Mouse (Mus musculus) liver, embryonic 11.5 days (tissue): Measurements from ENCODE around the gene Ptprn2. TPM values are rescaled to one million over a fixed set of nuclear protein-coding genes. Genes with fewer than 3 reads are reported as not detected.

Experiments used
- ATAC-seq: fragments of 200-750 bp; cut with Nextera tagmentation; replicated peaks from 2 replicates; pipeline ENCODE4 v1.8.0; 2017; ENCODE audit warnings: moderate number of reproducible peaks, mild to moderate bottlenecking, moderate TSS enrichment, moderate library complexity; ENCODE audit not compliant: low FRiP score
- DNase-seq: peaks from one replicate; pipeline ENCODE4 v3.0.0-alpha.2; 2017; ENCODE audit warnings: low spot score
- H3K27ac ChIP-seq: fragments of 300-500 bp; sonication (generic); 2 replicates; pipeline ENCODE4 v1.5.1; 2014; ENCODE audit warnings: mild to moderate bottlenecking, low read depth, low read length, control low read depth
- H3K27me3 ChIP-seq: fragments of 300-500 bp; sonication (generic); replicated peaks from 2 replicates; pipeline ENCODE4 v1.6.1; 2014; ENCODE audit warnings: low read length, mixed read lengths; ENCODE audit not compliant: control insufficient read depth, insufficient read depth
- H3K36me3 ChIP-seq: fragments of 300-500 bp; sonication (generic); 2 replicates; pipeline ENCODE4 v1.6.1; 2014; ENCODE audit warnings: mild to moderate bottlenecking, low read length, moderate library complexity, mixed read lengths; ENCODE audit not compliant: control insufficient read depth, insufficient read depth
- H3K4me1 ChIP-seq: fragments of 300-500 bp; sonication (generic); replicated peaks from 2 replicates; pipeline ENCODE4 v1.6.1; 2014; ENCODE audit warnings: low read length, mixed read lengths; ENCODE audit not compliant: control insufficient read depth, insufficient read depth
- H3K4me2 ChIP-seq: fragments of 300-500 bp; sonication (generic); 2 replicates; pipeline ENCODE4 v1.6.1; 2014; ENCODE audit warnings: mild to moderate bottlenecking, control low read depth, moderate library complexity
- H3K4me3 ChIP-seq: fragments of 300-500 bp; sonication (generic); 2 replicates; pipeline ENCODE4 v1.5.1; 2014; ENCODE audit warnings: low read depth, low read length, control low read depth
- H3K9ac ChIP-seq: fragments of 300-500 bp; sonication (generic); 2 replicates; pipeline ENCODE4 v1.6.1; 2014; ENCODE audit warnings: low read depth, low read length, control low read depth
- H3K9me3 ChIP-seq: fragments of 300-500 bp; sonication (generic); 2 replicates; pipeline ENCODE4 v1.6.1; 2016; ENCODE audit warnings: low read length, inconsistent platforms, mixed read lengths; ENCODE audit not compliant: control insufficient read depth
- WGBS: fragments of 180-500 bp; shearing (Covaris S2); extraction: QIAGEN DNeasy Blood & Tissue Kit; methylation state at CpG from one replicate; pipeline ENCODE4 v1.1.7; 2014; 5-methylcytosine and 5-hydroxymethylcytosine counted together
- polyA plus RNA-seq: library from polyadenylated mRNA; unstranded; fragments of >200 nt; fragmentation: Nextera tagmentation; extraction: Ambion mirVana; gene quantifications from 2 replicates; pipeline ENCODE4 v1.2.1, GENCODE M21; 2014

Ptprn2 gene
- polyA plus RNA-seq, 1 experiment from 2014 or later, result 0.11 TPM

DNA sequence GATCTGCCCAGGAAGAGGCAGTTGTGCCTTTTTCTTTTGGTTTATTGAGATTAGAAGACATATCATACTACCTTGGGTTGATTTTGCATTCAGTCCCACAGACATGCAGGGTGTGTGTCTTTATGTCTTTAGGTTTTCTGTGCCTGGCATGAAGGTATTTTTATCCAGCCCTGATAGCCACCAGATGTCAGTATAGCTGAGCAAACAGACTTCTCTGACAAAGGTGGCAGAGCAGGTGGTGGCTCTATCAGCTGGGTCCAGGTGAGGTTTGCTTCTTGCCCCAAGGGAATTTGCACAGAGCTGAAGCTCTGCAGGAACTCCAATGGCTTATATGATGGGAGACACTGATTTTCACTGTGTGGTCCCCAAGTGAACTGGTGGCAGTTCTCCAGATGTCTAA lies 161.3 kb downstream of the Ptprn2 start:
- no peak for ATAC-seq
- H3K27me3 ChIP-seq, result no peaks in the 10 kb centered on the region
- no peak overlapping the region for H3K27ac ChIP-seq
- H3K9ac ChIP-seq, result no peak overlapping the region
- no peak for DNase-seq
- no peaks in the 10 kb centered on the region for H3K9me3 ChIP-seq
- no peak overlapping the region for H3K4me2 ChIP-seq
- H3K4me1 ChIP-seq, result no peaks in the 10 kb centered on the region
- H3K36me3 ChIP-seq, result no peaks in the 10 kb centered on the region
- H3K4me3 ChIP-seq, result no peak overlapping the region

DNA sequence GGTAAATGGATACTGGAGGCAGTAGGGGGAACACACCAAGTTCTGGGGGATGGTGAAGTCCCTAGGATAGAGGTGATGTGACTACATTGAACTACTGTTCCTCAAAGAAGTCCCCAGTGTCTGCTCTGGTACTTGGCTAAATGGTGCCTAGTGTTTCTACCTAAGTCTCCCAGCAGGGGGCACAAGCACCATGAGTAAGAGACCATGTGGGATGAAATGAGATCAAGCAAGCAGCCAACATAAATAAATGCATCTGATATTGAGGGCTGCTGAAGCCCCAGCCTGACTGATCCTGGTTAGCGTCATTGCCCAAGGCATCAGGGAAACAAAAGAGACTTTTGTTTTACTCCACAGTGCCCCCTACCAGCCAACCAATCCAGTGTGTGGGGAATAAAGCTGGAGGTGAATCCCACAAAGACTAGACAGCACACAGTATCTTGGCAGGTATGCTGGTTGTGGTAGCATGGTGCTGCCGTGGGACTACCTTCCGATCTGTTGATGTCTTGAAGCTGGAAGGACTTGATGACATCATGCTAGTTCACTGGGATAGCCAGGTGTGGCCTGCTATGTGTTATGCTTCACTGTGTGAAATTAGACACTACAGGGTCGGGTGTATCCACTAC lies 163.2 kb downstream of the Ptprn2 start:
- no peaks in the 10 kb centered on the region for H3K4me1 ChIP-seq
- ATAC-seq (no peak; the same call in 1 of the 2 replicates), DNase-seq (no peak)
- 67% methylated on average over 4 of the region's 4 CpGs for WGBS
- H3K36me3 ChIP-seq, result no peaks in the 10 kb centered on the region
- no peak overlapping the region for H3K9ac ChIP-seq
- H3K4me3 ChIP-seq, result no peak overlapping the region
- H3K27me3 ChIP-seq, result no peaks in the 10 kb centered on the region
- H3K9me3 ChIP-seq, result no peaks in the 10 kb centered on the region
- H3K4me2 ChIP-seq, result no peak overlapping the region
- no peak overlapping the region for H3K27ac ChIP-seq

DNA sequence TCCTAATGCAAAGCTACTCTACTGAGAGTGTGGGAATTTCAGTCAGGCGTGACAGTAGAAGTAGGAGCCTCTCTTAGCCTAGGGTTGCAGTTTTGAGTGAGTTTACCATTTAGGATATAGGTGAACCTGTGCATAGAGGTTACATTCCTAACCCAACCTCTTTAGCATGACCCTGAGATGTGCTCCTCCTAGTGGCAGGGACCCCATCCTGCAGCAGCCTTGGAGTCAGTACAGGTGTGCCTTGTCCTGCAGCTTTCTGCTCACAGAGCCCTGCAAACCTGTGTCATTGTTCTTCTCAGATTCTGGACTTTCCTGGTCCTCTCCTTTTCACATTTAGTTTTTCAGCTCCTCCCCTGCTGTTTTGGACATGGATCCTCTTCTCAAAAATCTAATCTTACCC lies 168.2 kb downstream of the Ptprn2 start:
- H3K4me2 ChIP-seq, result no peak overlapping the region
- no peak for DNase-seq
- H3K27me3 ChIP-seq, result no peaks in the 10 kb centered on the region
- H3K9me3 ChIP-seq, result no peaks in the 10 kb centered on the region
- no peaks in the 10 kb centered on the region for H3K4me1 ChIP-seq
- H3K27ac ChIP-seq, result no peak overlapping the region
- no peak for ATAC-seq
- WGBS, result 63% methylated on average over 1 of the region's 1 CpGs
- H3K36me3 ChIP-seq, result no peaks in the 10 kb centered on the region
- H3K9ac ChIP-seq, result no peak overlapping the region
- no peak overlapping the region for H3K4me3 ChIP-seq

DNA sequence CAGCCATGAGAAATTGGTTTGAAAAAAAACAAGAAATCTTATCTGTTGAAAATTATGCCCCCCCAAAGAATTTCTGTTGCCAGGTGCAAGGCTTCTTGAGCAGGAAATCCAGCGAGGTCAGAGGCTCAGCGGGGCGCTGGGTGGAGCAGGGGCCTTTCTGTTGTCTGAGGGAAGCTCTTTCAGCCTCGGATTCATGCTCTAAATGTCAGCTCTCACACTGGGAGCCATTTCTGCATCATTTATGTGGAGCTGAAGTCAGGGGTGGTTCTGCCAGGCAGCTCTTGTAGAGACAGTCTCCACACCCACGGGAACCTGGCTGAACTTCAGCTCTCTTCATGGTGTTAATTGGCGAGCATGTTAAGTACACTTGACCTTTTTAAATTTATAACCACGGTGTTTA lies 174.6 kb downstream of the Ptprn2 start:
- ATAC-seq, result no peak
- 15% methylated on average over 7 of the region's 7 CpGs for WGBS
- Histone ChIP-seq H3K4me2 (no peak overlapping the region), H3K27me3 (no peaks in the 10 kb centered on the region), H3K4me1 (no peaks in the 10 kb centered on the region), H3K27ac (no peak overlapping the region), H3K9me3 (no peaks in the 10 kb centered on the region), H3K4me3 (no peak overlapping the region), H3K9ac (no peak overlapping the region), H3K36me3 (no peaks in the 10 kb centered on the region)
- no peak for DNase-seq

DNA sequence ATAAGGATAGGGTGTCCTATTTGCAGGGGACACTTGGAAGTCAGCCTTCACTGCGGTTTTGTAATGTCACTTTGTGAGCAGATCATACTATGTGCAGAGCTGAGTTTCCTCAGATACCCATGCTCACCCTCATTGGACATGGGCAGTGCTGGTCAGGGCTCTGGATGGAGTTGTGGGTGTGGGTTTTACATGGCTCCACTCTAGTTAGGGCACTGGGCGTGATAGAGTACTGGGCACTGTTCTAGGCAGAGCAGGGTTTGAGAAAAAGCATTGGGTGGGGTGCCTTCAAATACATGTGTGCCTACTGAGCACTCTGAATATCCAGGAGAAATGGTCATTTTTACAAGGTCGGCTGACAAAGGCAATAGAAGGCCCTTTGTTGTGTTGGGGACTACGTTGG lies 175.5 kb downstream of the Ptprn2 start:
- DNase-seq (no peak), ATAC-seq (no peak)
- H3K4me2 ChIP-seq, result no peak overlapping the region
- H3K27ac ChIP-seq, result no peak overlapping the region
- H3K4me3 ChIP-seq, result no peak overlapping the region
- no peaks in the 10 kb centered on the region for H3K9me3 ChIP-seq
- WGBS, result 79% methylated on average over 4 of the region's 4 CpGs
- H3K4me1 ChIP-seq, result no peaks in the 10 kb centered on the region
- no peak overlapping the region for H3K9ac ChIP-seq
- no peaks in the 10 kb centered on the region for H3K27me3 ChIP-seq
- no peaks in the 10 kb centered on the region for H3K36me3 ChIP-seq

DNA sequence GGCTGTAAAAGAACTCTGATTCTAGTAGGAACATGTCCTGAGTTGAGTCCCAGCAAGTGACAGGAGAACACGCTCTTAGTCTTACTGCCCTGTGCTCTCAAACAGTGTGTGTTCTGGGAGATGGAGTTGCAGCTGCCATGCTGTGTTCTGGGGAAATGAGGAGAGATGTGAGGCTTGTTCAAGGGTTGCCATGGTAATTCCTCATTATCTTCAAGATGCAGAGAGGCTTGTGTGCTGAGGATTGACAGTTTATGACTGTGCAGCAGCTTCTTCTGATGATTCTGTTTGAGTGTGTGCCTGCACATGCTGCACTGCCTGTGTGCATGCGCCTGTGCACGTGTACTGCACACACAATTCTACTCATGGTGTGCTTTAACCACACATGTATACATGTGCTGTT lies 192.2 kb downstream of the Ptprn2 start:
- Histone ChIP-seq H3K36me3 (no peaks in the 10 kb centered on the region), H3K9me3 (no peaks in the 10 kb centered on the region), H3K4me2 (no peak overlapping the region), H3K4me3 (no peak overlapping the region), H3K27me3 (no peaks in the 10 kb centered on the region), H3K4me1 (no peaks in the 10 kb centered on the region), H3K9ac (no peak overlapping the region), H3K27ac (no peak overlapping the region)
- WGBS, result 81% methylated on average over 3 of the region's 3 CpGs
- DNase-seq (no peak), ATAC-seq (no peak)

DNA sequence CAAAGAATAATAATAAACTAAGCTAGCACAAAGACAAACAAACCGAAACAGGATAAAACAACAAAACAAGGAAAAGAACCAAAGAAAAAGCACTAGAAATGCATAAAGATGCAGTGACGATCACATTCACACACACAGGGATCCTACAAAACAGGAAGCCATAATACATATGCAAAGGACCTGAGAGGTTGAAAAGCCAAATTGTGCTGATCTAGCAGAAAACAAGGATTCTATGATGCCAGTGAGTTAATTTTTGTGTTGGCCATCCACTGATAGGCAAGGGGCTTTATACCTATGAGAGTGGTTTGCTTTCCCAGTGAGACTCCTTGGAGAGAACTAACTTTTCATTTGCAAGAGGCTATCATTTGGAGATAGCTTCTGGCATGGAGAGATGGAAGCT lies 204.3 kb downstream of the Ptprn2 start:
- no peaks in the 10 kb centered on the region for H3K4me1 ChIP-seq
- H3K27ac ChIP-seq, result no peak overlapping the region
- no peaks in the 10 kb centered on the region for H3K27me3 ChIP-seq
- H3K4me2 ChIP-seq, result no peak overlapping the region
- 72% methylated on average over 2 of the region's 2 CpGs for WGBS
- DNase-seq (no peak), ATAC-seq (no peak)
- no peaks in the 10 kb centered on the region for H3K9me3 ChIP-seq
- no peak overlapping the region for H3K4me3 ChIP-seq
- no peaks in the 10 kb centered on the region for H3K36me3 ChIP-seq
- H3K9ac ChIP-seq, result no peak overlapping the region

DNA sequence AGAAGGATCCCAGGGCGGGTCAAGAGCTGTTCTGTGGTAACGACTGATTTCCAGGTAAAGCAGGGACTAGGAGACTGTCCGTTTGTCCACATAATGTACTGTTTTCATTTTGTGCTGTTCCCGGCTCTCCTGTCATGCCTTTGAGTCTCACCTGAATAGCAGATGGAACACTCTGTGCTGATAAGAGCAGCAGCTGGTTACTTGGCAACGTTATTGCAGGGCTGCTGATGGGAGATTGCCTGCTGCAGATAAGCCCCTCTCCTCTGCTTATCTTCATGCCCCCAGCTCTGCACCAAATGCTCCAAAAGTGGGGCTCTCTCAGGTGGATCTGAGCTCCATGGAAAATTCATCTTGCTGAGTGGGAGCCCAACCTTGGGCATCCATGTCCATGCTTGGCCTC lies 224.0 kb downstream of the Ptprn2 start:
- Histone ChIP-seq H3K4me3 (no peak overlapping the region), H3K27me3 (no peaks in the 10 kb centered on the region), H3K27ac (no peak overlapping the region), H3K36me3 (no peaks in the 10 kb centered on the region), H3K4me2 (no peak overlapping the region), H3K9ac (no peak overlapping the region), H3K4me1 (no peaks in the 10 kb centered on the region), H3K9me3 (no peaks in the 10 kb centered on the region)
- 44% methylated on average over 5 of the region's 5 CpGs for WGBS
- no peak for ATAC-seq
- DNase-seq, result no peak

DNA sequence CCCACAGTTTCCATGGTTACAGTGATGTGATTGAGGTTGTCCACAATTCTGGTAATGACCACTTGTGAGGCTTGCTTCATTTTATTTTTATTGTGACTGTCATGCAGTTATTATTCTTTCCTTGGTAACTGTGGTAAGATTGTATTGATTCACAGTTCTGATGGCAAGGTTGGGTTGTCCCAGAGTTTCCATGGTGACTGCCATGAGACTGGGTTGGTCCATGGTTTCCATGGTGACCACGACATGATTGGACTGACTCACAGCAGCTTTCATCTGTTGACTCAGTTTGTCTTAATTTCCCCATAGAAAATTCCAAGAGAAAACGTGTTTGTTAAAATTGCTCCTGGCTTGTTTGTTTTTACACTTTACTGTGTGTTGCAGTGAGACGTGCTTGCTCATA lies 225.2 kb downstream of the Ptprn2 start:
- ATAC-seq (no peak), DNase-seq (no peak)
- H3K27ac ChIP-seq, result no peak overlapping the region
- no peak overlapping the region for H3K4me2 ChIP-seq
- H3K9me3 ChIP-seq, result no peaks in the 10 kb centered on the region
- H3K27me3 ChIP-seq, result no peaks in the 10 kb centered on the region
- no peaks in the 10 kb centered on the region for H3K4me1 ChIP-seq
- no peak overlapping the region for H3K4me3 ChIP-seq
- H3K36me3 ChIP-seq, result no peaks in the 10 kb centered on the region
- WGBS, result 58% methylated on average over 3 of the region's 3 CpGs
- no peak overlapping the region for H3K9ac ChIP-seq
